Mouse (Mus musculus): ENCODE measurements around the gene Agpat2. TPM values are rescaled to one million over a fixed set of nuclear protein-coding genes. Genes with fewer than 3 reads are reported as not detected.

Gene Agpat2
- polyA plus RNA-seq, 1 experiment from 2014 or later, result 40.1 TPM

GRCm38 (mm10) chr2:26543155-26543554 lies 61.1 kb downstream of the Agpat2 start:
- Histone ChIP-seq H3K4me1 (replicated peaks; ENCODE audit: control insufficient read depth, insufficient read depth, low read length) (no peaks in the 10 kb centered on the region), H3K9me3 (ENCODE audit: control insufficient read depth, low read length) (no peaks in the 10 kb centered on the region), H3K27ac (ENCODE audit: low read depth, low read length) (no peak overlapping the region), H3K36me3 (ENCODE audit: control insufficient read depth, insufficient read depth, low read length) (no peaks in the 10 kb centered on the region), H3K9ac (ENCODE audit: low read depth, low read length) (no peak overlapping the region), H3K27me3 (replicated peaks; ENCODE audit: control insufficient read depth, insufficient read depth, low read length) (no peaks in the 10 kb centered on the region), H3K4me3 (ENCODE audit: low read depth, low read length) (no peak overlapping the region), H3K4me2 (no peak overlapping the region)
- 65% methylated on average over 4 of the region's 4 CpGs for WGBS
- DNase-seq (ENCODE audit: low spot score), result no peak
- ATAC-seq (replicated peaks; ENCODE audit: low FRiP score), result no peak

MicroRNA genes within 50 kb of the gene (microRNA counts, 519-probe panel; counts per million panel counts)
- microRNA mmu-miR-126-3p (8,336 counts per million, percentile 97 among the panel's probes with 10 or more counts), microRNA mmu-miR-126-5p (5,746 counts per million, percentile 60 among the panel's probes with 10 or more counts)

Small RNA genes within 50 kb of the gene (microRNA-seq; reads per million reads assigned to microRNA genes)
- gene Mir126a (ENCODE audit: borderline number of aligned reads) (2.5 reads per million), gene Mir126b (ENCODE audit: borderline number of aligned reads) (not detected)

Other genes with a start within 250 kb of the Agpat2 start
- gene Card9, start 243.5 kb downstream of the Agpat2 start, polyA plus RNA-seq (2014; fragmentation: Nextera tagmentation; extraction: Ambion mirVana), result 1.1 and 1.7 TPM in 2 replicates
- 36.4 and 41.6 TPM in 2 replicates for gene Snapc4, start 223.8 kb downstream of the Agpat2 start, polyA plus RNA-seq (2014; fragmentation: Nextera tagmentation; extraction: Ambion mirVana)
- 94.4 and 95.7 TPM in 2 replicates for gene Entr1, start 215.1 kb downstream of the Agpat2 start, polyA plus RNA-seq (2014; fragmentation: Nextera tagmentation; extraction: Ambion mirVana)
- 147 and 150 TPM in 2 replicates for gene Pmpca, start 215.1 kb downstream of the Agpat2 start, polyA plus RNA-seq (2014; fragmentation: Nextera tagmentation; extraction: Ambion mirVana)
- gene Inpp5e, start 195.2 kb downstream of the Agpat2 start, polyA plus RNA-seq (2014; fragmentation: Nextera tagmentation; extraction: Ambion mirVana), result 17.7 and 19.2 TPM in 2 replicates
- gene Sec16a, start 159.2 kb downstream of the Agpat2 start, polyA plus RNA-seq (2014; fragmentation: Nextera tagmentation; extraction: Ambion mirVana), result 33.7 TPM in 2 replicates
- 7.1 and 10.5 TPM in 2 replicates for gene Notch1, start 87.8 kb downstream of the Agpat2 start, polyA plus RNA-seq (2014; fragmentation: Nextera tagmentation; extraction: Ambion mirVana)
- gene Egfl7, start 24.4 kb downstream of the Agpat2 start, polyA plus RNA-seq (2014; fragmentation: Nextera tagmentation; extraction: Ambion mirVana), result 161 and 181 TPM in 2 replicates
- gene Gm20532, start 17.8 kb downstream of the Agpat2 start, polyA plus RNA-seq (2014; fragmentation: Nextera tagmentation; extraction: Ambion mirVana), result not detected in 2 replicates
- 10.5 and 11.1 TPM in 2 replicates for gene Fam69b, start 24.0 kb upstream of the Agpat2 start, polyA plus RNA-seq (2014; fragmentation: Nextera tagmentation; extraction: Ambion mirVana)
- gene Lcn4, start 66.9 kb upstream of the Agpat2 start, polyA plus RNA-seq (2014; fragmentation: Nextera tagmentation; extraction: Ambion mirVana), result not detected in 2 replicates